10 mouse cellular contexts compared by ENCODE assay signal in the genomic region with DNA sequence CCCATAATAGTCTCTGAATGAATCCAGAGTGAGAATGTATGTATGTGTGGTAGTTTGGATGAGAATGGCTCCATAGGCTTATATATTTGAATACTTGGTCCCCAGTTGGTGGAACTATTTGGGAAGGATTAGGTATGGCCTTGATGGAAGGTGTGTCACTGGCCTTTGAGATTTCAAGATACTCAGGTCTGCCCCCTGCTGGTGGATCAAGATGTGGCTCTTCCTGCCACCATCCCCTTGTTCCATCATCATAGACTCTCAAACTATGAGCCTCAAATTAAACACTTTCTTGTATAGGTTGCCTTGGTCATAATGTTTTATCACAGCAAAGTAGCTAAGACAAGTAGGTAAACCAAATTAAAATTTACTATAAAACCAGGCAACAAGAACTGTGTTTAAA. TPM values are rescaled to one million over a fixed set of nuclear protein-coding genes. Genes with fewer than 3 reads are reported as not detected.
DNase-seq lines count a peak whose midpoint lies in the region; ATAC-seq and TF ChIP-seq lines count a peak whose summit lies in the region.
"Had no signal": no experiment of that assay in that cellular context is flagged by ENCODE, and none has a peak within 500 bp of the region (broad histone marks: within the 10 kb centered on the region; RNA-seq: fewer than 3 reads in every experiment).

No protein-coding gene starts in this region.

- no peak overlapping the region for H3K9ac ChIP-seq in kidney, embryonic 15.5 days
- H3K9ac ChIP-seq in CH12.LX (ENCODE audit: insufficient read depth, low read depth): no peak overlapping the region
- no peak overlapping the region for H3K9ac ChIP-seq in liver, embryonic 14.5 days (replicated peaks)
- H3K9ac ChIP-seq: limb, embryonic 13.5 days had no signal

- H3K27me3 ChIP-seq in kidney, embryonic 15.5 days: no peaks in the 10 kb centered on the region
- H3K27me3 ChIP-seq in CH12.LX (replicated peaks): no peaks in the 10 kb centered on the region
- no peaks in the 10 kb centered on the region for H3K27me3 ChIP-seq in liver, embryonic 14.5 days (ENCODE audit: control insufficient read depth, insufficient read depth, low read length)
- H3K27me3 ChIP-seq in limb, embryonic 10.5 days (ENCODE audit: low read depth, poor library complexity, severe bottlenecking): no peaks in the 10 kb centered on the region
- H3K27me3 ChIP-seq: limb, embryonic 13.5 days had no signal

- no peak for TF ChIP-seq RAD21 in CH12.LX (IDR thresholded peaks at IDR 0.05; ENCODE audit: low read depth, low read length)

- H3K4me1 ChIP-seq in kidney, embryonic 15.5 days: 0 out of 2 replicates have a peak, but pooled peaks cover 2% of the 10 kb centered on the region
- H3K4me1 ChIP-seq in CH12.LX (ENCODE audit: control insufficient read depth in 1 of 2, insufficient read depth in 2 of 2): no peaks in the 10 kb centered on the region
- no peaks in the 10 kb centered on the region for H3K4me1 ChIP-seq in liver, embryonic 14.5 days (replicated peaks; ENCODE audit: control insufficient read depth in 2 of 2, insufficient read depth in 2 of 2, low read length in 1 of 2)
- H3K4me1 ChIP-seq in limb, embryonic 10.5 days: peaks cover 6% of the 10 kb centered on the region; the same call in 1 of the 2 replicates

- TF ChIP-seq CTCF in CH12.LX (conservative IDR thresholded peaks at IDR 0.05 in 1 of 2, IDR thresholded peaks at IDR 0.05 in 1 of 2; ENCODE audit: low read depth in 2 of 2, low read length in 2 of 2): peak; percentile 36 to 44; a peak in 3 of 4 replicates
- peak; percentile 64 for TF ChIP-seq CTCF in liver, embryonic 14.5 days (IDR thresholded peaks at IDR 0.05; ENCODE audit: low read depth)

- H3K27ac ChIP-seq in kidney, embryonic 15.5 days: no peak overlapping the region
- no peak overlapping the region for H3K27ac ChIP-seq in CH12.LX (ENCODE audit: insufficient read depth, low read depth)
- no peak overlapping the region for H3K27ac ChIP-seq in liver, embryonic 14.5 days
- H3K27ac ChIP-seq in limb, embryonic 10.5 days: no peak overlapping the region
- H3K27ac ChIP-seq: limb, embryonic 13.5 days had no signal

- ATAC-seq in kidney, embryonic 15.5 days (replicated peaks; ENCODE audit: low FRiP score): no peak
- no peak for ATAC-seq in liver, embryonic 14.5 days (ENCODE audit: insufficient read depth)
- no peak for ATAC-seq in erythroid progenitor cell, adult 5-6 weeks (replicated peaks; ENCODE audit: low FRiP score, poor library complexity, severe bottlenecking)

- H3K9me3 ChIP-seq in kidney, embryonic 15.5 days (replicated peaks): 0 out of 2 replicates have a peak, but pooled peaks cover 3% of the 10 kb centered on the region
- H3K9me3 ChIP-seq in CH12.LX (replicated peaks; ENCODE audit: low read length): peaks cover 8% of the 10 kb centered on the region
- H3K9me3 ChIP-seq in liver, embryonic 14.5 days (ENCODE audit: control insufficient read depth, low read length): no peaks in the 10 kb centered on the region
- H3K9me3 ChIP-seq in limb, embryonic 10.5 days (replicated peaks): no peaks in the 10 kb centered on the region

- H3K4me2 ChIP-seq in kidney, embryonic 15.5 days: no peak overlapping the region
- H3K4me2 ChIP-seq in CH12.LX (ENCODE audit: insufficient read depth, low read depth, poor library complexity, severe bottlenecking): no peak overlapping the region
- no peak overlapping the region for H3K4me2 ChIP-seq in liver, embryonic 14.5 days (ENCODE audit: low read depth)
- H3K4me2 ChIP-seq: limb, embryonic 13.5 days had no signal

- DNase-seq in kidney, adult 9 months: peak; percentile 34
- DNase-seq in 416B (ENCODE audit: low read depth): peak; percentile 40
- no peak for DNase-seq in CH12.LX (ENCODE audit: extremely low read depth)
- no peak for DNase-seq in liver, embryonic 14.5 days (ENCODE audit: low read depth in 3 of 3, low spot score in 3 of 3)
- no peak for DNase-seq in limb, embryonic 10.5 days (ENCODE audit: low spot score)
- no peak for DNase-seq in cerebellum, adult 9-11 months
- DNase-seq: kidney, postnatal 10 days had no signal

- peaks cover 4% of the 10 kb centered on the region for H3K79me2 ChIP-seq in CH12.LX (replicated peaks; ENCODE audit: control insufficient read depth, extremely low read depth, insufficient read depth, poor library complexity, severe bottlenecking)

- TF ChIP-seq POLR2A in CH12.LX (IDR thresholded peaks at IDR 0.05; ENCODE audit: low read depth, low read length): no peak

- TF ChIP-seq EP300 in CH12.LX (IDR thresholded peaks at IDR 0.05; ENCODE audit: low read length): no peak
- no peak for TF ChIP-seq EP300 in liver, embryonic 14.5 days (IDR thresholded peaks at IDR 0.05; ENCODE audit: low read depth)

- H3K4me3 ChIP-seq in kidney, embryonic 15.5 days (replicated peaks): no peak overlapping the region
- H3K4me3 ChIP-seq in CH12.LX (replicated peaks in 1 of 3; ENCODE audit: low read depth in 2 of 3, low read length in 2 of 3, poor library complexity in 1 of 3): no peak overlapping the region
- H3K4me3 ChIP-seq in liver, embryonic 14.5 days (ENCODE audit: insufficient read depth in 1 of 2, low read depth in 2 of 2, low read length in 2 of 2): no peak overlapping the region
- H3K4me3 ChIP-seq in limb, embryonic 10.5 days: no peak overlapping the region
- H3K4me3 ChIP-seq: limb, embryonic 13.5 days had no signal

- in situ Hi-C loops in CH12.LX (cut with MboI; ENCODE audit: low pct_ligation_motif_present, low pct_unique_long_range_greater_than_20kb, low sequenced_read_pairs): no loop called here

- dilution Hi-C loops in CH12.LX (cut with MboI; ENCODE audit: extremely low pct_ligation_motif_present, extremely low pct_unique_long_range_greater_than_20kb, low sequenced_read_pairs): no loop called here

- H3K36me3 ChIP-seq in kidney, embryonic 15.5 days: peaks cover 11% of the 10 kb centered on the region
- H3K36me3 ChIP-seq in CH12.LX (replicated peaks in 1 of 2; ENCODE audit: control insufficient read depth in 1 of 2, insufficient read depth in 1 of 2, low read length in 1 of 2): peaks cover 3 to 47% of the 10 kb centered on the region in 2 experiments
- no peaks in the 10 kb centered on the region for H3K36me3 ChIP-seq in liver, embryonic 14.5 days (replicated peaks; ENCODE audit: control insufficient read depth, insufficient read depth, low read depth)
- peaks cover 60% of the 10 kb centered on the region for H3K36me3 ChIP-seq in limb, embryonic 10.5 days

TF ChIP-seq in CH12.LX, 34 proteins besides CTCF, POLR2A, EP300 and RAD21:
- TF ChIP-seq NELFE (IDR thresholded peaks at IDR 0.05; ENCODE audit: low read depth, low read length): no peak
- TF ChIP-seq SMC3 (IDR thresholded peaks at IDR 0.05; ENCODE audit: low read depth, low read length): peak; percentile 34; the same call in 1 of the 2 replicates
- no peak for TF ChIP-seq MYC (IDR thresholded peaks at IDR 0.05; ENCODE audit: low read depth, low read length)

RNA-seq across cellular contexts. Expression of a gene that starts 25.4 kb away (rescaled TPM):
- 46.2 and 49.7 TPM in 2 replicates for polyA plus RNA-seq in kidney, embryonic 15.5 days (2015; fragmentation: Nextera tagmentation; extraction: Ambion mirVana)
- total RNA-seq in CH12.LX (2012; rRNA removed) (18.4 TPM in 2 replicates), CH12.LX (2014; rRNA removed) (35.6 and 39.1 TPM in 2 replicates)
- polyA plus RNA-seq in CH12.LX (2012; ENCODE audit: insufficient read length, low read depth): 22.0 and 23.1 TPM in 2 replicates
- 5.0 and 7.6 TPM in 2 replicates for polyA plus RNA-seq in liver, embryonic 14.5 days (2012; rRNA removed)
- polyA plus RNA-seq in liver, embryonic 14.5 days (2014; fragmentation: Nextera tagmentation; extraction: Ambion mirVana): 14.0 and 15.4 TPM in 2 replicates
- 148 and 149 TPM in 2 replicates for polyA plus RNA-seq in limb, embryonic 10.5 days (2016; fragmentation: Nextera tagmentation; extraction: Ambion mirVana)
- not detected in 2 replicates for total RNA-seq in erythroid progenitor cell, adult 5-6 weeks (2015; ENCODE audit: low replicate concordance)
- not detected in 2 replicates for total RNA-seq in erythroid progenitor cell, adult 5-6 weeks (2017; ENCODE audit: low replicate concordance)

Comparison
In these comparisons a context has a peak if more than half of its experiments do, and no peak if none do; other contexts are left out.
1. DNase-seq: peak in kidney, adult 9 months (single experiment) and 416B (single experiment); none in CH12.LX (single experiment), liver, embryonic 14.5 days (0 of 3), limb, embryonic 10.5 days (single experiment) and cerebellum, adult 9-11 months (single experiment).